Mouse (Mus musculus): ENCODE data around the gene Tstd3.

The Tstd3 gene

DNA sequence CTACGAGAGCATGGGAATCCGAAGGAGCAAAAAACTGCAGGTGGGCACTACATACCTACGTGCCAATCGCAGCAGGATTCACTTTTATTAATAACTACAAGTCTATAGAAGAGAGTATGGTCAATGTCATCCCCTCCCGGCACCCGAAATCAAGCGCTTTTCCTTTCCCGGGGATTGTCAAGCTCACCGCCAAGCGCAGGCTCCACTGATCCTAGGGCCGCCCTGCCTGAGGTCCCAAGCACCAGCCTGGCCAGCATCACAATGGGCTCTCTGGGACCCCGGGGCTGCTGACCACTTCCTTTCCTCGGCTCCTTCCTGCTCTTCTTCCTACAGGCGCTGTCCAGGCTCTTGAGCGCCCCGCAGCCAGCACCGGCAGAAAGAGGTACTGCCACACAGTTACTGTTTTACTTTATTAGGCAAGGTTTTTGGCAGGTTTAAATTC, at the start of gene Tstd3, which contains the start of gene Usp45:
TSS of gene Tstd3 (minus strand) at position 350 of the 442 bp plus-strand sequence.
TSS of gene Usp45 (plus strand) at position 294 of the 442 bp plus-strand sequence.
- DNase-seq = peak; percentile 85

DNA sequence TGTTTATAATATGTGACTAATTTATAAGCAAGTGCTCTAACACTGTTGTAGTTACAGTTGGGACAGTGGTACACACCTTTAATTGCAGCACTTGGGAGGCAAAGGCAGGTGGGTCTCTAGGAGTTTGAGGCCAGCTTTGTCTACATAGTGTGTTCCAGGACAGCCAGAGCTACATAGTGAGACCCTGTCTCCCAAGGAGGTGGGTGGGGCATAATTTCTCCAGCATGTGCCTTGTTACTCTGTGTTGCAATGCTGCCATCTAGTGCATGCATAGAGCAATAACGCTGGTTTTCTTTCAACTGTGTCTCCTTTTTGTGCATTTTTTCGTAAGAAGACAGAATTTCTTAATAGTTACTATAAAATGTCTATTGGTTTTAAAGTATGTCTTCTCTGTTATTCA, 47.0 kb upstream of the Tstd3 start:
- DNase-seq = peak; percentile 43

DNA sequence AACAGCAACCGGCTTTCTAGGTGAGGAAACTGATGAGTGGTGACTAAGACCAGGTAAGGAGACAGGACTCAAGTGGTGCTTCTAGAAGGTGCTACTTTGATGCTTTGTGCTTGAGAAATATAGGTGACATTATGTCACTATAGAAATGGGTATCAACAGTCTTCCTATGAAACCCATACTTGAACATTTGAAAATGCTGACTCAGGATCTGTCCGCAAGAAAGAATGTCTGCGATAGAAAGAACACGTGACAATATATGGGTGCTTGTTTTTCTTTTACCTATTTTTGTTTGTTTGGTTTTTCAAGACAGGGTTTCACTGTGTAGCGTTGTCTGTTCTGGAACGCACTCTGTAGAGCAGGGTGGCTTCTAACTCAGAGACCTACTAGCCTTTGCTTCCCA, 45.6 kb upstream of the Tstd3 start:
- no peak for DNase-seq

DNA sequence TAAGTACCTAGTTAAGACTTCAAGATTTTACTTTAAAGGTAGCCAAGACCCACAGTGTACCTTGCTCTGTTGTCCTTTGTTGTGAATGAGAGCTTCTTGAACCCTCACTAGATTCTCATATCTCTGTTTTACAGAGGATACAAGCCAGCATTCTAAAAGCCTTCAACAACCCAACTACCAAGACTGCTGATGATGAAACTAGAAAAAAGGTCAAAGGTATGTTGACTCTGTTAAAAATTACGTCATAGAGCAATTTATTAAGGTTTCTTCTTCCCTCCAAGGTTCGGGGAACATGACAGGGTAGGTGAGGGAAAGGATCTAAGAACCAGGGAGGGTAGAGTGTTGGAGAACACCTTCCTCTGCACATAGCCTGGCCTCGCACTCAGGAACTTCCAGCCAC, 43.6 kb upstream of the Tstd3 start:
- no peak for DNase-seq

DNA sequence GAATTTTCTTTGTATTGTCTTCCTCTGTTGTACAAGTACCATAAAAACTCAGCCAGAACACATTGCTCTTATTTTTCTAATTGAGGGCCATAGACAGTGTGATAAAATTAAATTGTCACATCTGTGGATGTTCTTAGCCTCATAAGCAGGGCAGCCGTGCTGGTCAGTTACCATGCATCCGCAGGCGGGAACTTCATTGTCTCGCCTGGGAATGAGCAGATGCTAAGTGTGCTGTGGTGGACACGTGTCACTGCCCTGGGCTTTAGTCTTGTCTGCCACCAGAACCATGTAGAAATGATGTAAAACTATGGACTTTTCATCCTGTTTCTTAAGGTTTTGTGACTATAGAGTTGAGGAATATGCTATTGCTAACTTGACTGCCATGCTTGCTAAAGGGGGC, 40.2 kb upstream of the Tstd3 start:
- no peak for DNase-seq

DNA sequence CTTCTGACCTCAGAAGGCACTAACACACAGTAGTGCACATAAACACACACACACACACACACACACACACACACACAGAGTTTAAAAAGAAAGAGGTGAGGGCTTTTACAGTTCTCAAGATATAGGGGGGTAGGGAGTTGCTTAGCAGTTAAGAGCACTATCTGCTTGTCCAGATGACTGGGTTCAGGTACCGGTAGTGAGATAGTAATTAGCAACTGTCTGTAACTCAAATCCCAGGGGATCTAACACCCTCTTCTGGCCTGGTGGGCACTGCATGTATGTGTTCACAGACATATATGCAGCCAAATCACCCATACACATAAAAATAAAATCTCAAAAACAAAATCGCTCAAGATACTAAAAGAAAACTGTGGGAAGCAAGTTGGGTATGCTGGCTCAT, 34.6 kb upstream of the Tstd3 start:
- no peak for DNase-seq

DNA sequence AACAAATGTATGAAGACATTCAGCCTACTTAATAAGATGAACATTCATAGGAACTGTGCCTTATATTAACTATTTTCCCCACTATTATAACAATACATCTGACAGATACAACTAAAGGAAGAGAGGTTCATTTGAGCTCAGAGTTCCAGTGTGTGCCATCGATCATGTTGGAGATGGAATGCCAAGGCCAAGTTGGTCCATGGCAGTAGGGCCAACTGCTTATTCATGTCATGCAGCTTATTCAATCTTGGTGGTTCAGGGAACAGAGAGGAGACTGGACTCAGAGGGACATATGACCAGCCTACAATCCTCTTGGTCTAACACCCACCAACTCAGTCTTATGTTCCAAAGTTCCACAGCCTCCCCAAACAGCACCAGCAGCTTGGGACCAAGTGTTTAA, 34.0 kb upstream of the Tstd3 start:
- no peak for DNase-seq

DNA sequence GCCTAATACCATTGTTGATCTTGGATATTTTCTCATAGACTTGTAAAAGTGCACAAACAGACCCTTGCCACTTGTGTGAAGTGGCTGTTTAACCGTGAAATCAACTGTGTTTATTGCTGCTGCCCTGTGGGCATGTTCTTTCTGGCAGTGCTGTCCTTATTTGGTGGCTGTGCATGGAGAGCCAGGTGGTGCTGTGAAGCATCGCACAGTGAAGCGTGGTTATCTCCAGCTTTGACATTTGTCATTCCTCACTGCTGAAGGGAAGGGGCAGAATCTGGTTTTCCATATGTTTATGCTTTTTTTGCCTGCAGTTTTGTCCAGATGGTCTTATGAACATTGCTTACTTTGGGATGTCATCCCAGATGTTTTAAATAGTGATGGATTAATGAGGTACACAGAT, 26.6 kb upstream of the Tstd3 start:
- no peak for DNase-seq

DNA sequence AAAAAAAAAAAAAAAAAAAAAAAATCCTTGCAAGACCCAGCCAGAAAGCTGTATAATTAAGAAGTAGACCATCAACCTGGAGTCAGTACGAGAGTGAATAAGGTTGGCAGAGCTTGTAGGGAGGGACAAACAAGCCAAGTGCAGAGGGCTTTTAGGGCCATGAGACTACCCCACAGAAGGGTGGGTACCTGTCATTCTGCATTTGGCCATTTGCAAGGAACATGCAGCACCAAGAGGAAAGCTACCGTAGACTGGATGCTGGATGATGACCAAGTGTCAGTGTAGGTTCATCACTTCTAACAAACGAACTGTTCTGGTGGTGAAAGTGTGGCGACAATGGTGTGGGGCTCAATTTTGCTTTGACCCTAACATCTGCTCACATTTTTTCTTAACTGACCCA, 22.8 kb upstream of the Tstd3 start:
- no peak for DNase-seq

DNA sequence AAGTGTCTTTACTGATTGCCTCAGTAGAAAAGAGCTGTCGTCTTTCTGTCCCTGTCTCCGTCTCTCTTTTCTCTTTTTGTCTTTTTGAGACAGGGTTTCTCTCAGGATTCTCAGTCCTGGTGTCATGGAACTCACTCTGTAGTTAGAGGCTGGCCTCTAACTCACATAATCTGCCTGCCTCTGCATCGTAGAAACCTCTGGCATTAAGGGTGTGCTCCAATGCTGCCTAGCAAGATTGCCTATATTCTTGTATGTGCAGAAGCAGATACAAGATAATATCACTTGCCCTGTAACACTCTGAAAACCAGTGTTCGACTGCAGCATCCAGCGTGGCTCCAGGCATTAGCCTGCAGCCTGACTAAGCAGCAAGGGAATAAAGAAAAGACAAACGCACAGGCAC, 21.9 kb upstream of the Tstd3 start:
- DNase-seq = no peak

DNA sequence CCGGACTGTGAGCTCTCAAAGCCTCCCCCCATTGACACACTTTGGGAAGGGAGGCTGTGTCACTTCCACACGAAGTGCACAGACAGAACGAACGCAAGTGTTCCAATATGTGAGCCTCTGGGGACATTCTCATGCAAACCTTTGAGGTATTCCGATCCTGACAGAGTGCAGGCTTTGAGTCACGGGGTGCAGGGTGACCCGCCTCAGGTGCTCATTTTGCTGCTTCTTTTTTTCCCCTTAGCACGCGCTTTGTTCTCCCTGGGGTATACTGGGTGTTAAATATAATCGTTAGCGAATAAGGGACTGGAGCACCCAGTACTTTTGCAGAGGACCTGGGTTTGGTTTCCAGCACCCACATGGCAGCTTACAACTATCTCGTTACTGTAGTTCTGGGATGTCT, 19.3 kb upstream of the Tstd3 start:
- DNase-seq = no peak

DNA sequence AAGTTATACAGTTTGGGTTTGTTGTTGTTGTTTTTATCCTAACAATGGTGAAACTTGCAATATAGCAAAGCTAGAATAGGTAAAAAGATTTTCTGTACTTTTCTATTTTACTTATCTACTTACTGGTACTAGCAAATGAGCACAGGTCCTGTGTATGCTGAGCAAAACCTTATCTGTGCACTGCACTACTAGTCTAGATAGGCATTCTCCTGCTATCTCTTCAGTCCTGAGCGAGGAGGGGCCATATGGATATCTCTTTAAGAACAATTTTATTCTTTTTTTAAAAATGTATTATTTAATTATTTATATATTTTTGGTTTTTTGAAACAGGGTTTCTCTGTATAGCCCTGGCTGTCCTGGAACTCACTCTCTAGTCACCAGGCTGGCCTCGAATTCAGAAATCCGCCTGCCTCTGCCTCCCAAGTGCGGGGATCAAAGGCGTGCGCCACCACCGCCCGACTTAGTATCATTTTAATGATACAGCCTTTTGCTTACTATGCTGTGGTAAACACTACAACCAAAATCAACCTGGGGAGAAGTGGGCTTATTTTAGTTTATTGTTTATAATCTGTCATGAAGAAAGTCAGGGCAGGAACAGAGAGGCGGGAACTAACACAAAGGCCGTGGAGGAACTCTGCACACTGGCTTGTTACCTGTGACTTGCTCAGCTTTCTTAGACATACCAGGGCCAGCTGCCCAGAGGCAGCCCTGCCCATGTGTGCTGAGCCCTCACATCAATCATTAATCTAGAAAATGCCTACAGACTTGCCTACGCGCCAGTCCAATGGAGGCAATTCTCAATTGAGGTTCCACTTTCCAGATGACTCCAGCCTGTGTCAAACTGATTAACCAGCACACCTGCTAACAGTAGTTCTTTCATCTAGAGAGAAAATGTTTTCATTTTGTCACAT, 14.1 kb upstream of the Tstd3 start:
- peak; percentile 49 for DNase-seq

DNA sequence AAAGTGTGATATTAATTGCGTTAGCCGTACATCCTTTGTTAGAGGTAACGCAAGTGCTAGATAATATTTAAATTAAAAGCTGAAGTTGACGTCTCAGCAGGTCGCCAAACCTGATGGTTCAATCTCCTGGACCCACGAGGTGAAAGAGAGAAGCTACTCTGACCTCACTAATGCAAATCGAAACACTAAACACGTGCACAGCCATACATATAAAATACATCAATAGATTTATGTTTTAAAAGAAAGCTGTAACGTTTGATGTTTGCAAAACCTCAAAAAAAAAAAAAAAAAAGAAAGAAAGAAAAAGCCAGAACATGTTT, 9.9 kb upstream of the Tstd3 start:
- no peak for DNase-seq

DNA sequence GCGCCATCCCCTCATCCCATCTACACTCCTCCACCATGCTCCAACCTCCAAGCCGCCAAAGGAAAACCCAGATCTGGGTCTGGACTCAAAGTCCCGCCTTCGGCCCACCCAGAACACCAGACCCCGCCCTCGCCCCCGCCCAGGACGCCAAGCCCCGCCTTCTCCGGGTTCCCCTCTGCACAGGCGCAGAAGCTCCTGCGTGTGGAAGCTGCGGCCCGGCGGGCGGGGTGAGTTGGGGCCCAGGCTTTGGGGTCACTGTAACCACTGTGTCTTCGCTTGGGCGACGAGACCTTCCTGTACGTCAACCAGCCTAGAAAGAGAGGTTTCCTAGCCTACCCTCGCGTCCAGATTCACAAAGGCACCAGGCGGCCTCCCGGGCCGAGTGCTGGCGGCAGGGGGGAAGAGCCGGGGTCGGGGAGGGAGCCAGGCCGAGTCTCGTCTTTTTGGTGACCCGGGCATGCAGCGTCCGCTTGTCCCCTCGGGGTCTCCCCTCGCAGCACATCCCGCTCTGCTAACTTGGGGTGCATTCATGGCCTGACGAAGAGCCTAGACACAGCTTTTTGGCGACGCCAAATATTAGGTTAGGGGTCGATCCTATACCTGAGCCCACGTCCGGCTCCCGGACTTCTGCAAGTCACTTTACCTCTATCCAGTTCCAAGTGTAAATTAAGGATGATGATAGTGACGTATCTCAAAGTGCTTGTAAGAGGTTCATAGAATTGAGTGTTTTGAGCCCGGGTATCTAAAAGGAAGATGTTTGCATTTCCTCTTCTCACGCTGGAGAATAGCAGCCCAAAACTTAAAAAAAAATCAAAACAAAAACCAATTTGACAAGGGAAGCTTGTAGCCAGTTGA, 9.3 kb upstream of the Tstd3 start:
- DNase-seq = peak; percentile 91

DNA sequence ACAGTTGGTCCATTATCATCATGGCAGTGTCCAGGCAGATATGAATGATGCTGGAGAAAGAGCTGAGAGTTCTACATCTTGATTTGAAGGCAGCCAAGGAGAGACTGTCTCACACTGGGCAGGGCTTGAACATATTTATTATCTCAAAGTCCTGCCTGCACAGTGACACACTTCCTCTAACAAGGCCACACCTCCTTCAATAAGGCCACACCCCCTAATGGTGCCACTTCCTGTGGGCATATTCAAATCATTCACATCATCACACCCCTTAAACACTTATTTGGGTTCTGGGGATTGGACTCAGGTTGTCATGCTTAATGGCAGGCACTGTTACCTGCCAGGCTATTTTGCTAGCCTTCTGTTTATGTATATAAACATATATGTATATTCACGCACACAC, 5.3 kb upstream of the Tstd3 start:
- DNase-seq = no peak

DNA sequence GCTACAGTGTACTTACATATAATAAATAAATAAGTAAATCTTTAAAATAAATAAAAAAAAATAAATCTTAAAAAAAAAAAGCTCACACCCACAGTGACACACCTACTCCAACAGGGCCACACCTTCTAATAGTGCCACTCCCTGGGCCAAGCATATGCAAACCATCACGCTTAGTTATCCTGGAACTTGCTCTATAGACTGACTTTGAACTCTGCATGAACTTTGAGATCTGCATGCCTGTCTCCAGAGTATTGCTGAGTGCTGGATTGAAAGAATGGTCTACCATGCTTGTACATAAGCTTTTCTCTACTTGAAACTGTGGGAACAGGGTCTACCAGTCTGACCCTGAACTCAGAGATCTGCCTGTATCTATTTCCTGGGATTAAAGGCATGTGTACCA, 4.1 kb upstream of the Tstd3 start:
- no peak for DNase-seq

DNA sequence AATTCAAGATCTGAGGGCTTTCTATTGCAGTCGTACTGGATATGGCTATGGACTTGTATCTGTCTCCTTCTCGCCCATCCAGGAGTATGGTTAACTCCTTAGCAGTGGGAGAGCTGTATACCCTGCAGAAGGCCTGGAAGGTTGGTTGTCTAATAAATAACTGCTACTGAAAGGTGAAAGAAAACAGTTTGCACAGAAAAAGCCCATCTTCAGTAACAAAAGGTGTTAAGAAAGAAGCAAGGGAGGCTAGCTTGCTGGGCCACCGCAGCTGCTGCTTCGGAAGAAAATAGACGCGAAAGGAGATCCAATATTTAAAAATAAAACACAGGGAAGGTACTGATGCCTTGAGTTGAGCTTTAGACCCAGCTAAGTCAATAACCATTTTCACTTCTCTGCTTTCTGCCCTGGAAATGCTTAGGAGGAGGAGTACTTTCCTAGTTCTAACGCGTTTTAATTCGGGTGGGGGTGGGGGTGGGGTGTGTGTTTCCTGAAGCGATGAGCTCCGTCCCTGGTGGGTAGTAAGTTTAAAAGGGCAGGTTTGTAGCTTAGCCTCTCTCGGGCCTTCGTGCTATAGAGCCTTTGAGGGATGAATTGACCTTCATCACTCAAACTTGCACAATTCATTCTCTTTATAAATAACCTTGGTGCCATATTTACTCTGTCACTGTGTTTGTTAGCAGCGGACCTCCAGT, 695 bp downstream of the Tstd3 start:
- peak; percentile 6 for DNase-seq

DNA sequence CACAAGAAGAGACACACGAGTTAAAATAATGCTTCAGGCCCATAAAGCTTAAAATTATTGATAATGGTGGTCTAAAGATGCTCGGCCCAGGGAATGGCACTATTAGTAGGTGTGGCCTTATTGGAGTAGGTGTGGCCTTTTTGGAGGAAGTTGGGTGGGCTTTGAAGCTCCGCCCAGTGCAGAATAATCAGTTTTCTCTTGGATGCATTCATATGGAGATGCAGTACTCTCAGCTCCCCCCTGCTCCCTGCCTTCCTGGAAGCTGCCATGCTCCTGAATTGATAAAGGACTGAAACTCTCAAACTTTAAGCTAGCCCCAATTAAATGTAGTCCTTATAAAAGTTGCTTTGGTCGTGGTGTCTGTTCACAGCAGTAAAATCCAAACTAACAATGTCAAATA, 3.2 kb downstream of the Tstd3 start:
- no peak for DNase-seq

DNA sequence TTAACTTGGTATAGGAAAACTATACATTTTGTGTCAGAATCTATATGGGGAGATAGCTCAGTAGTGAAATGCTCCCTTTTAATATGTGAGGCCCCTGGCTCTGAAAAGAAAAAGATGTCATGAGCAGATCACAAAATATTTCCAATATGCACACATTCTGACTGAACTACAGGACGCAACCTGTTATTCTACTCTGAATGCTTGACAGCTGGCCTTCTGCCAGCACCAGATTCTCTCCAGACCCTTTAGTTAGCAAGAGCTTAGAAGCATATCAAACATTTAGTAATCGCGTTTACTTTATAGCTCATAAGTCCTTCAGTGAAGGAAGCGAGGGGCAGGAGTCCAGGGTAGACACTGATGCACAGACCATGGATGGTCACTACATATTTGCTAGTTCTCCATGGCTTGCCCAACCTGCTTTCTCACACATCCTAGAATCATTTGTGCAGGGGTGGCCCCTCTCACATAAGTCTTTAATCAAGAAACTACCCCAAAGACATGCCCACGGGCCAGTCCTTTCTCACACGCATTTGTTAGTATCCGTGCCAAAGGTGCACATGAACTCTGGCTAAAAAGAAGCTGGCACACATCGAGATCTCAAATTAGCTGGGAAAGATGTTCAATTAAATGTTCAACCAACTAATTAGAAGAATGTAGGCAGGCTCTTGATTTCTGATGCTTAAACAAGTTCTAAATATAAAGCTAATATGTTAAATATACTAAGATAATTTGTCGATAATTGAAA, 5.4 kb downstream of the Tstd3 start:
- DNase-seq = no peak

DNA sequence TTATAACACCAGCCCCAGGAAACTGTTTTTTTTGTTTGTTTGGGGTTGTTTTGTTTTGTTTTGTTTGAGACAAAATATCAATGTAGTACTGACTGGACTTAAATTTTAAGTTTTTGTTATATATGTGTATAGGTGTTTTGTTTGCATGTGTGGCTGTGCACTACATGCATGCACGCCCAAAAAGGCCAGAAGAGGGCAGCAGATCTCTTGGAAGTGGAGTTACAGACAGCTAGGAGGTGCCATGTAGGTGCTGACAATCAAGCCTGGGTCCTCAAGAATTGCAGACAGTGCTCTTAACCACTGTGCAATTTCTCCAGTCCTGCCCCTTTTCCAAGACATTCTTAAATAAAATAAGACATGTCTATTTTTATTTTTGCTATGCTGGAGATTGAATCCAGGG, 8.2 kb downstream of the Tstd3 start:
- no peak for DNase-seq

DNA sequence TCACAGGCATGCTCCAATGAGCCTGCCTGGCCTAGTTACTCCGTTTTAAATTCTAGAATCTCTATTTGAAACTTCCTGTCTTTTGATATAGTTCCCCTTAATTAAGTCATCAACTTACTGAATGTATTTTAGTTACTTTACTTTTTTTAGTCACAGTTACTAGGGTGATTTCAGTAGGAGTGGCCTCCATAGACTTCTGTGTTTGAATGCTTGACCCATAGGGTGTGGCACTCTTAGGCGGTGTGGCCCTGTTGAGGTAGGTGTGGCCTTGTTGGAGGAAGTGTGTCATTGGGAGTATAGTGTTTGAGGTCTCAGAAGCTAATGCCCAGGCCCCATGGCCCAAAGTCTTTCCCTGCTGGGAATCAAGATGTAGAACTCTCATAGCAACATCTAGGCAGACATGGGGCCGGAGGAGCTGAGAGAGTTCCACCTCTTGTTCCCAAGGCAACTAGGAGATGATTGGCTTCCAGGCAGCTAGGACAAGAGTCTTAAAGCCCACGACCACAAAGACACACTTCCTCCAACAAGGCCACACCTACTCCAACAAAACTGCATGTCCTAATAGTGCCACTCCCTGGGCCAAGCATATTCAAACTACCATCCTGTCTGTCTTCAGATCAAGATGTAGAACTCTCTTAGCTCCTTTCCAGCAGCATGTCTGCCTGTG, 11.8 kb downstream of the Tstd3 start:
- no peak for DNase-seq

DNA sequence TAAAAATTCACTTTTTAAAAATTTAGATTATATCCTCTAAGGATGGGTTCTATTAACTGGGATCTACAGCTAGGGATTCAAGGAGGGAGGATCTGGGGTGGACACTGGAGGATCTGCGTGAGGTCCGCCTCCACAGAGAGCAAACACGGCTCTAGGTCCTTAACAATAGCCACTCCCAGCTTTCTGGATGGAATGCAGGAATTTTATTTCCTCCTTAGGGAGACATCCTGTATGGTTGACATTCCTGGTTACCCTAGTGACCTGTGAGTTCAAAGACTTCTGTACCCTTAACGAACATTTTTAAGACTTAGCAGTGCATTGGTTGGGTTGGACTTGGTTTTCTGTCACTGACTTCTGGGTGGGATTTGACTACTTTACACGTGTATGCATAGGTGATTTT, 21.3 kb downstream of the Tstd3 start:
- no peak for DNase-seq
